Mouse (Mus musculus) heart, postnatal 0 days (tissue): ENCODE measurements around the gene Gprc5b.

ENCODE experiments used
- CTCF ChIP-seq: IDR thresholded peaks from 2 replicates; pipeline ENCODE4 v1.5.1; 2016; ENCODE audit warnings: antibody characterized with exemption, control low read depth, low read depth
- EP300 ChIP-seq: IDR thresholded peaks from 2 replicates; pipeline ENCODE4 v1.6.1; 2016; ENCODE audit warnings: antibody characterized with exemption, low read depth

DNA sequence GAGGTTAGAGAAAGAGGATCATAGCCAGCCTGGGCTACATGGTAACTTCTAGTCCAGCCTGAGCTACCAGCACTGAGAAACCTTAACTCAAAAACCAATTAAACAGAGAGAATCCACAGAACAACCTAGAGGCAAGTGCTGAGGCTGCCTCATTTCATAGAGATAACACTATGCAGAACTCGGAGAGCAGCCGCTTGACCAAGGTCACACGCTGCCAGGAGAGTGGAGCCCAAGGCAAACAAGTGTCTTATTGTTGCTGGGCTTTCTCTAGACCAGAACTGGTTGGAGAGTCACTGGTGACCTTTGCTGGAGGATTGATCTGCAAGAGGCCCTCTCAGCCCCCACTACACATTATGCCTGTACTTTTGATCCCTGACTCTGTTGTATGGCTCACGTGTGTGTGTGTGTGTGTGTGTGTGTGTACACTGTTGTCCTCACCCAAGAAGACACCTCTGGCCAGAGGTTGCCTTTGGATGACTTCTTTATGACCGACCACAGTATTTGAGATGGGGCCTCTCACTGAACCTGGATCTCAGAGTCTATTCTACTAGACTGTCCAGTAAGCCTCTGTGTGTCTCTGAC is 5.6 kb downstream of the Gprc5b start:
- TF ChIP-seq CTCF: no peak
- TF ChIP-seq EP300: no peak
